Mouse (Mus musculus) liver, postnatal 0 days (tissue): ENCODE measurements at regions not wholly inside any gene's neighbourhood (a gene's known extent, or its start where the extent isn't known, plus 50 kb on each side); places are given as distances from the start of the nearest gene placed in this dataset.

Experiments used
- CTCF ChIP-seq: sonication (generic); IDR thresholded peaks from 2 replicates; pipeline ENCODE4 v1.5.1; 2016; ENCODE audit warnings: antibody characterized with exemption, low read depth
- EP300 ChIP-seq: IDR thresholded peaks from 2 replicates; pipeline ENCODE4 v1.6.1; 2016; ENCODE audit warnings: antibody characterized with exemption, low read depth, mild to moderate bottlenecking

DNA sequence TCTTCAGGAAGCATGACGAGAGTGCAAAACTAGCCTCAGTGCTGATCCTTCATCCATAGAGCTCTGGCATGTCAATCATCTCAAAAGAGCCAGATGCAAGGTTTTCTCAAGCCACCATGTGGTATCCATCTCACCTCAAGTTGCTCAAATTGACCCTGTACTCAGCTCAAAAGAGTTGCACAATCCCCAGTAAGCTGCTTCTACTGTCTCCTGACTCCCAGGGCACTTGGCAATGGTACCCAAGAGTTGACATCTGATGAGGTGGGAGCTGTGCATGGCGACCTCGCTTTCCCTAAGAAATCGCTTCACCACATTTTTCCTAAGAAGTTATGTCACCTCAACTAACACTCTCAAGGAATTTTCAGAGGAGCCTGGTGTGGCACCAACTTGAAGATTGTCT lies 369.9 kb downstream of the Gm9195 start:
- TF ChIP-seq EP300: no peak
- no peak for TF ChIP-seq CTCF
